Mouse (Mus musculus) adrenal gland, postnatal 4 days (tissue): ENCODE measurements around the gene Slc25a18. TPM values are rescaled to one million over a fixed set of nuclear protein-coding genes. Genes with fewer than 3 reads are reported as not detected.

Experiments used
- DNase-seq, 2 experiments: peaks; one replicate each; pipeline ENCODE4 v3.0.0; 2021 to 2022; ENCODE audit warnings: low spot score in 2 of 2, mixed read lengths in 2 of 2
- microRNA-seq: library from miRNA; unstranded; fragments of <30 nt; microRNA quantifications from one replicate; pipeline ENCODE4 v1.2.0, GENCODE M21; 2021
- total RNA-seq, 2 experiments: library from RNA; stranded (reverse); gene quantifications; 2 replicates each; pipeline ENCODE4 v1.2.3; 2021

Slc25a18 gene
- total RNA-seq, 2 experiments from 2014 or later = 1.8 to 2.1 TPM

- no peak for DNase-seq
Measured at GRCm38 (mm10) chr6:120837152-120837530, 63.8 kb downstream of the Slc25a18 start.

- DNase-seq = no peak
Measured at GRCm38 (mm10) chr6:120840258-120840657, 66.9 kb downstream of the Slc25a18 start.

GRCm38 (mm10) chr6:120841754-120842153 lies 68.4 kb downstream of the Slc25a18 start:
- no peak for DNase-seq

Small RNA genes within 50 kb of the gene (microRNA-seq; reads per million reads assigned to microRNA genes)
- gene Gm25193 = not detected

Other genes starting within 250 kb of the Slc25a18 start
- gene Hdhd5, start 242.3 kb upstream of the Slc25a18 start, total RNA-seq = 10 to 100 TPM; 34.8 to 35.1 TPM
- gene Cecr2, start 107.2 kb upstream of the Slc25a18 start, total RNA-seq = 10 to 100 TPM; 15.3 to 16.1 TPM
- gene Atp6v1e1, start 49.2 kb downstream of the Slc25a18 start, total RNA-seq = 100 to 1,000 TPM; 257 to 268 TPM
- gene Bcl2l13, start 62.6 kb downstream of the Slc25a18 start, total RNA-seq = 10 to 100 TPM; 59.4 to 61.9 TPM
- 10 to 100 TPM; 13.4 to 16.8 TPM for gene Bid, start 143.3 kb downstream of the Slc25a18 start, total RNA-seq